Mouse (Mus musculus): ENCODE results near the gene Nfkbid. TPM values are rescaled to one million over a fixed set of nuclear protein-coding genes. Genes with fewer than 3 reads are reported as not detected.

The Nfkbid gene
- polyA plus RNA-seq, 1 experiment: not detected

DNA sequence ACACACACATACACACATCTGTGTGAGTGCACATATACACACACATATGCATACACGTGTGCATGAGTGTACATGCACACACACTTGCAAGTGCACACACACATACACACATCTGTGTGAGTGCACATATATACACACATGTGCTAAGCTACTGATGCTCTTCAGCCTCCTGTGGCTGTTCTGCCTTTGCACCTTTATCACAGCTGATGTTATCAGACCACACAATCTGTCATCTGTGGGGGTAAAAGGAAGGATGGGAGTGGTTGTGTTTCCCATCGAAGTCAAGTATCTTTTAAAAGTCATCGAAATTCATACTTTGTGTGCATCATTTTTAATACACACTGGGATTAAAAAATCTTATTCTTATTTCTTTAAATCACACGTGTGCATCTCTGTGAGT is 19.2 kb upstream of the Nfkbid start:
- no peak overlapping the region for H3K4me3 ChIP-seq (ENCODE audit: insufficient read depth, low read depth, low read length)
- 73% methylated on average over 4 of the region's 4 CpGs for WGBS
- TF ChIP-seq POLR2A (IDR thresholded peaks at IDR 0.05; ENCODE audit: insufficient read depth, low read depth, low read length) (no peak), CTCF (IDR thresholded peaks at IDR 0.05; ENCODE audit: insufficient read depth, low read depth, low read length) (no peak)
- no peaks in the 10 kb centered on the region for H3K4me1 ChIP-seq (ENCODE audit: control insufficient read depth, insufficient read depth, low read length)
- H3K27ac ChIP-seq (ENCODE audit: insufficient read depth, low read depth, low read length): no peak overlapping the region

GRCm38 (mm10) chr7:30408639-30409038 is 12.9 kb upstream of the Nfkbid start:
- no peak for TF ChIP-seq CTCF (IDR thresholded peaks at IDR 0.05; ENCODE audit: insufficient read depth, low read depth, low read length)
- WGBS: 88% methylated on average over 3 of the region's 3 CpGs
- no peaks in the 10 kb centered on the region for H3K4me1 ChIP-seq (ENCODE audit: control insufficient read depth, insufficient read depth, low read length)
- no peak overlapping the region for H3K27ac ChIP-seq (ENCODE audit: insufficient read depth, low read depth, low read length)
- H3K4me3 ChIP-seq (ENCODE audit: insufficient read depth, low read depth, low read length): no peak overlapping the region

DNA sequence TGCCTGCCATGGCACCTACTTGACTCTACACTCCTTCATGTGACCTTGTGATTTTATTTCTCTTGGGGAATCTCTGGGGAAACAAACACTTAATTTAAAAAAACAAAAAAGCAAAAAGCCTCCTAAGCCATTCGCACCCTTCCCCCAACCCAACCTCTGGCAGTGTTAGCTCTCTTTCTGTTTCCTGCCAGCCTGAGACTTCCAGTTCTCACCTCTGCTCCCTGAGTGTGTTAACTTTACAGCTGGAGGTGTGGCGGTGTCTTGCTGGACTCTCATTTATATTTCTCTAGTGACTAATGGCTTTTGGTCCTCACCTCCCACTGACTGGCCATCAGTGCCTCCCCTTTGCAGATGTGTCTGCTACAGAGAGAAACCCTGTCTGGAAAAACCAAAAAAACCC is 11.7 kb upstream of the Nfkbid start:
- Histone ChIP-seq H3K4me3 (ENCODE audit: insufficient read depth, low read depth, low read length) (no peak overlapping the region), H3K4me1 (ENCODE audit: control insufficient read depth, insufficient read depth, low read length) (no peaks in the 10 kb centered on the region), H3K27ac (ENCODE audit: insufficient read depth, low read depth, low read length) (no peak overlapping the region)
- 91% methylated on average over 2 of the region's 2 CpGs for WGBS
- TF ChIP-seq CTCF (IDR thresholded peaks at IDR 0.05; ENCODE audit: insufficient read depth, low read depth, low read length) (no peak), POLR2A (IDR thresholded peaks at IDR 0.05; ENCODE audit: insufficient read depth, low read depth, low read length) (no peak)

DNA sequence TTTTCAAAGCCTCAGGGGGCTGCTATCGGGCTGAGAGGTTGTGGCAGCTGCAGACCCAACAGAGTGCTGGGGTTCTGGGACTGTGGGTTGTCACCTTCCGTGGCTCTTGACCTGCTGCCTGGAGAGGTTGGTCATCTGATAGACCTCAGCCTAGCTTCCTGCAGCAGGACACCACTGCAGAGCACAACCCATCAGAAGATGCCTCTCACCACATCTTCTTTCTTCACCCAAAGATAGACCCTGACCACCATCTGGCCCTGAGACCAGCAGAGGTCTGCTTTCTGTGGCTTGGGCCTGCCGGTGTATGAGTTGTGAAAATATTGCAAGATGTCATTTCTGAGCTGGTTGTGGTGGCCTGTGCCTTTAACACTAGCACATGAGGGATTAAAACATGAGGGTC is 10.5 kb upstream of the Nfkbid start:
- 91% methylated on average over 3 of the region's 3 CpGs for WGBS
- TF ChIP-seq POLR2A (IDR thresholded peaks at IDR 0.05; ENCODE audit: insufficient read depth, low read depth, low read length): no peak
- H3K27ac ChIP-seq (ENCODE audit: insufficient read depth, low read depth, low read length): no peak overlapping the region

GRCm38 (mm10) chr7:30412735-30413147 is 8.8 kb upstream of the Nfkbid start:
- no peak overlapping the region for H3K4me3 ChIP-seq (ENCODE audit: insufficient read depth, low read depth, low read length)
- no peak overlapping the region for H3K27ac ChIP-seq (ENCODE audit: insufficient read depth, low read depth, low read length)
- TF ChIP-seq CTCF (IDR thresholded peaks at IDR 0.05; ENCODE audit: insufficient read depth, low read depth, low read length) (no peak), POLR2A (IDR thresholded peaks at IDR 0.05; ENCODE audit: insufficient read depth, low read depth, low read length) (no peak)
- WGBS: 69% methylated on average over 4 of the region's 4 CpGs
- no peaks in the 10 kb centered on the region for H3K4me1 ChIP-seq (ENCODE audit: control insufficient read depth, insufficient read depth, low read length)

More for the DNA sequence above, 10.5 kb upstream of the Nfkbid start:
- Histone ChIP-seq H3K4me3 (ENCODE audit: insufficient read depth, low read depth, low read length) (no peak overlapping the region), H3K4me1 (ENCODE audit: control insufficient read depth, insufficient read depth, low read length) (no peaks in the 10 kb centered on the region)

GRCm38 (mm10) chr7:30413596-30413995 is 7.9 kb upstream of the Nfkbid start, which contains the start of gene Tyrobp:
Gene Tyrobp, plus strand, starts transcription at chr7:30413760.
- 81% methylated on average over 5 of the region's 5 CpGs for WGBS
- no peak within 1 kb of the TSS for H3K27ac ChIP-seq (ENCODE audit: insufficient read depth, low read depth, low read length)
- H3K4me1 ChIP-seq (ENCODE audit: control insufficient read depth, insufficient read depth, low read length): no peaks in the 10 kb centered on the region
- H3K4me3 ChIP-seq (ENCODE audit: insufficient read depth, low read depth, low read length): no peak within 1 kb of the TSS
- TF ChIP-seq CTCF (IDR thresholded peaks at IDR 0.05; ENCODE audit: insufficient read depth, low read depth, low read length) (no peak), POLR2A (IDR thresholded peaks at IDR 0.05; ENCODE audit: insufficient read depth, low read depth, low read length) (no peak)

DNA sequence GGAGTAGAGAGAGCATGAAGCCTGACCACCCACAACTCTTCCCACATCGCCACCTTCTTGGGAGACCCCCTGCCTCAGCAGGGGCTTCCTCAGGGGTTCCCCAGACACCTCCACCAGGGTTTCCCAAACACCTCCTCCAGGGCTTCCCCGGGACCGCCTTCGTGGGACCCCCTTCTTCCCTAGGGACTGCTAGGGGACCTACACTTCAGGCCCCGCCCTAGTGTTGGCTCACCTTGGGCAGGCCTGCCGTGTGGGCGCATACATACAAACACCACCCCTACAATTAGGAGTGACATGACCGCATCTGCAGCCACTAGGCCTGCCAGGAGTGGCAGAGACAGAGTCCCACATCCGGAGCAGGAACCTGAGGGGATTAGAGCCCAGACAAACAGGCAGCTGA is 3.7 kb upstream of the Nfkbid start:
- H3K4me1 ChIP-seq (ENCODE audit: control insufficient read depth, insufficient read depth, low read length): peaks cover 6% of the 10 kb centered on the region; the same call in 1 of the 2 replicates
- TF ChIP-seq CTCF (IDR thresholded peaks at IDR 0.05; ENCODE audit: insufficient read depth, low read depth, low read length) (no peak), POLR2A (IDR thresholded peaks at IDR 0.05; ENCODE audit: insufficient read depth, low read depth, low read length) (no peak)
- H3K4me3 ChIP-seq (ENCODE audit: insufficient read depth, low read depth, low read length): no peak overlapping the region
- no peak overlapping the region for H3K27ac ChIP-seq (ENCODE audit: insufficient read depth, low read depth, low read length)
- 80% methylated on average over 9 of the region's 9 CpGs for WGBS

DNA sequence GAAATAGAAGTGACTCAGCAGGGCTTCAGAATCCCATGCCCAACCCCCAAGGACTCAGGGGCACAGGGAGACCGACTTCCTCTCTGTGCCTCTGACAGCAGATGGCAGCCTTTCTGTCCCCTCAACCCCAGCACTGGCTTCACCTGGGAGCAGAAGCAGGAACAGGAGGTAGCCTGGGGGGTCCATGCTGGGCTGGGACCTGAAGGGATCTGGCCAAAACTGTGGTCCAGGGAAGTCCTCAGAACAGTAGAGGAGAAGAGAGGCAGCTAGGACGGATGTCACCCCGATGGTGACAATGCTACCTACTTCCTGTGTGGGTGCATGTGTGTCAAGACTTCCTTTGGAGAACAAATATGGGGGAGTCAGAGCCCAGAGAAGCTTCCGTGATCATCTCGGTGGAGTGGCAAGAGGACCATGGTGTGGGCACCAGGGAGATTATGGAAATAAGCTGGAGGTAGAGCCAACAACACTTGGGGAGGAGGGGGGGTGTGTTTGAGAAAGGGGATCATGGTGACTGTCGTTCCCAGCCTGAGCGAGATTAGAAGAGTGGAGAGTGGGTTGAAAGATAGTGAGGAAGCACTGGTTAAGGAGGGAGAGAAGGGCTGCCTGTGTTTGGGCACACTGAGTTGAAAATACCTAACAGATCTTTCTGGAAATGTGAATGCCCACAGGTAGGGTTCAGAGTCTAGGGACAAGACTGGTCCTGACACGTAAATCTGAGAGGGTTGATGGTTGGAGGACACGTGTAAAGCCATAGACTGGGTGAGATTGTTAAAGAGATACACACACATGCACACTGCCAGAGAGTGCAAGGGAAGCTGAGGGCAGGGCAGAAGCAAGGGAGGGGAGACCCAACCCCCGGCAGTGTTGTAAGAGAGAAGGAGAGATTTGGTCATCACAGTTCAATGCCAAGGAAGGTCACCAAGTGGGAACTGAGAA is 1.7 kb upstream of the Nfkbid start, which contains the start of gene Hcst:
TSS of gene Hcst (minus strand) at position 294 of the 939 bp plus-strand sequence.
- H3K27ac ChIP-seq (ENCODE audit: insufficient read depth, low read depth, low read length): peak within 1 kb of the TSS; percentile 16; the same call in 1 of the 2 replicates
- TF ChIP-seq POLR2A (IDR thresholded peaks at IDR 0.05; ENCODE audit: insufficient read depth, low read depth, low read length): no peak
- no peak for TF ChIP-seq CTCF (IDR thresholded peaks at IDR 0.05; ENCODE audit: insufficient read depth, low read depth, low read length)
- 66% methylated on average over 10 of the region's 10 CpGs for WGBS
- no peak within 1 kb of the TSS for H3K4me3 ChIP-seq (ENCODE audit: insufficient read depth, low read depth, low read length)
- peaks cover 11% of the 10 kb centered on the region for H3K4me1 ChIP-seq (ENCODE audit: control insufficient read depth, insufficient read depth, low read length)

- Histone ChIP-seq H3K4me3 (ENCODE audit: insufficient read depth, low read depth, low read length) (no peak overlapping the region), H3K27ac (ENCODE audit: insufficient read depth, low read depth, low read length) (no peak overlapping the region), H3K4me1 (ENCODE audit: control insufficient read depth, insufficient read depth, low read length) (peaks cover 11% of the 10 kb centered on the region)
- 86% methylated on average over 3 of the region's 3 CpGs for WGBS
- TF ChIP-seq CTCF (IDR thresholded peaks at IDR 0.05; ENCODE audit: insufficient read depth, low read depth, low read length) (no peak), POLR2A (IDR thresholded peaks at IDR 0.05; ENCODE audit: insufficient read depth, low read depth, low read length) (no peak)
Observed at GRCm38 (mm10) chr7:30420673-30421072, 859 bp upstream of the Nfkbid start.

Measured in olfactory bulb, adult 2 months (tissue).